Mouse (Mus musculus): Measurements from ENCODE around the gene Zfp322a. TPM values are rescaled to one million over a fixed set of nuclear protein-coding genes. Genes with fewer than 3 reads are reported as not detected.
A peak's percentile ranks its signal among the peaks of the same experiment; 100 is the strongest.

Zfp322a gene
- total and polyA plus RNA-seq, 3 experiments: 5.7 to 8.4 TPM; not detected in 1

GRCm38 (mm10) chr13:23383127-23383526, 14.1 kb upstream of the Zfp322a start:
- no peaks in the 10 kb centered on the region; a peak in 1 of 4 replicates for H3K36me3 ChIP-seq (ENCODE audit: control insufficient read depth in 1 of 2, insufficient read depth in 2 of 2, low read length in 2 of 2)
- TF ChIP-seq MAFK (IDR thresholded peaks at IDR 0.05; ENCODE audit: borderline replicate concordance, low read depth, low read length) (peak; percentile 57; the same call in 1 of the 2 replicates), SMC3 (IDR thresholded peaks at IDR 0.05; ENCODE audit: low read depth, low read length) (no peak)
- no peak overlapping the region for H3K9ac ChIP-seq (ENCODE audit: control insufficient read depth, low read depth, low read length, poor library complexity, severe bottlenecking)
- no peaks in the 10 kb centered on the region for H3K9me3 ChIP-seq (replicated peaks; ENCODE audit: insufficient read depth, low read length)
- H3K4me1 ChIP-seq (ENCODE audit: control insufficient read depth in 1 of 2, insufficient read depth in 2 of 2, low read length in 2 of 2): no peaks in the 10 kb centered on the region
- H3K4me3 ChIP-seq (ENCODE audit: control insufficient read depth in 1 of 2, insufficient read depth in 1 of 2, low read depth in 2 of 2, low read length in 2 of 2): no peak overlapping the region
- H3K79me2 ChIP-seq (ENCODE audit: control insufficient read depth, insufficient read depth, low read length, poor library complexity): no peaks in the 10 kb centered on the region
- no peak overlapping the region for H3K27ac ChIP-seq (ENCODE audit: control insufficient read depth, low read depth, low read length)
- peaks cover 0 to 6% of the 10 kb centered on the region in 2 experiments; a peak in 2 of 4 replicates for H3K27me3 ChIP-seq (ENCODE audit: control insufficient read depth in 1 of 2, insufficient read depth in 2 of 2, low read length in 2 of 2)
- no peak for DNase-seq (ENCODE audit: low read depth, low spot score)

GRCm38 (mm10) chr13:23372433-23372832, 3.4 kb upstream of the Zfp322a start:
- no peak overlapping the region for H3K4me3 ChIP-seq (ENCODE audit: control insufficient read depth in 1 of 2, insufficient read depth in 1 of 2, low read depth in 2 of 2, low read length in 2 of 2)
- H3K36me3 ChIP-seq (ENCODE audit: control insufficient read depth in 1 of 2, insufficient read depth in 2 of 2, low read length in 2 of 2): peaks cover 0 to 12% of the 10 kb centered on the region in 2 experiments; a peak in 2 of 4 replicates
- no peaks in the 10 kb centered on the region for H3K9me3 ChIP-seq (replicated peaks; ENCODE audit: insufficient read depth, low read length)
- H3K79me2 ChIP-seq (ENCODE audit: control insufficient read depth, insufficient read depth, low read length, poor library complexity): peaks cover 14% of the 10 kb centered on the region
- H3K4me1 ChIP-seq (ENCODE audit: control insufficient read depth in 1 of 2, insufficient read depth in 2 of 2, low read length in 2 of 2): peaks cover 0 to 6% of the 10 kb centered on the region in 2 experiments; a peak in 2 of 4 replicates
- H3K27me3 ChIP-seq (ENCODE audit: control insufficient read depth in 1 of 2, insufficient read depth in 2 of 2, low read length in 2 of 2): peaks cover 0 to 2% of the 10 kb centered on the region in 2 experiments; a peak in 1 of 4 replicates
- TF ChIP-seq SMC3 (IDR thresholded peaks at IDR 0.05; ENCODE audit: low read depth, low read length) (no peak), GABPA (IDR thresholded peaks at IDR 0.05; ENCODE audit: low read depth, low read length) (no peak), MXI1 (IDR thresholded peaks at IDR 0.05; ENCODE audit: low read depth, low read length) (no peak), KAT2A (conservative IDR thresholded peaks at IDR 0.05; ENCODE audit: low read depth, low read length) (no peak), ZKSCAN1 (IDR thresholded peaks at IDR 0.05; ENCODE audit: low read depth, low read length) (no peak), ZC3H11A (IDR thresholded peaks at IDR 0.05; ENCODE audit: low read depth, low read length) (no peak), MYB (IDR thresholded peaks at IDR 0.05; ENCODE audit: low read depth, low read length) (no peak), CHD2 (IDR thresholded peaks at IDR 0.05; ENCODE audit: low read length) (no peak)
- H3K27ac ChIP-seq (ENCODE audit: control insufficient read depth, low read depth, low read length): no peak overlapping the region
- no peak for DNase-seq (ENCODE audit: low read depth, low spot score)
- no peak overlapping the region for H3K9ac ChIP-seq (ENCODE audit: control insufficient read depth, low read depth, low read length, poor library complexity, severe bottlenecking)

GRCm38 (mm10) chr13:23370075-23370474, 1.1 kb upstream of the Zfp322a start:
- peak; percentile 70 for DNase-seq (ENCODE audit: low read depth, low spot score)
- Histone ChIP-seq H3K9ac (ENCODE audit: control insufficient read depth, low read depth, low read length, poor library complexity, severe bottlenecking) (peak overlapping the region; percentile 81), H3K4me3 (ENCODE audit: control insufficient read depth in 1 of 2, insufficient read depth in 1 of 2, low read depth in 2 of 2, low read length in 2 of 2) (peak overlapping the region in 1 of 2 experiments; percentile 81; a peak in 2 of 4 replicates), H3K27me3 (ENCODE audit: control insufficient read depth in 1 of 2, insufficient read depth in 2 of 2, low read length in 2 of 2) (peaks cover 0 to 2% of the 10 kb centered on the region in 2 experiments; a peak in 1 of 4 replicates), H3K9me3 (replicated peaks; ENCODE audit: insufficient read depth, low read length) (no peaks in the 10 kb centered on the region), H3K36me3 (ENCODE audit: control insufficient read depth in 1 of 2, insufficient read depth in 2 of 2, low read length in 2 of 2) (peaks cover 4 to 33% of the 10 kb centered on the region in 2 experiments; a peak in 3 of 4 replicates), H3K27ac (ENCODE audit: control insufficient read depth, low read depth, low read length) (no peak overlapping the region), H3K79me2 (ENCODE audit: control insufficient read depth, insufficient read depth, low read length, poor library complexity) (peaks cover 26% of the 10 kb centered on the region), H3K4me1 (ENCODE audit: control insufficient read depth in 1 of 2, insufficient read depth in 2 of 2, low read length in 2 of 2) (peaks cover 0 to 10% of the 10 kb centered on the region in 2 experiments; a peak in 3 of 4 replicates)
- TF ChIP-seq HCFC1 (IDR thresholded peaks at IDR 0.05; ENCODE audit: low read depth, low read length) (0 out of 2 replicates have a peak, but pooled peaks have one; percentile 23), POLR2AphosphoS2 (IDR thresholded peaks at IDR 0.05; ENCODE audit: low read length) (no peak), KAT2A (conservative IDR thresholded peaks at IDR 0.05; ENCODE audit: low read depth, low read length) (no peak), BHLHE40 (IDR thresholded peaks at IDR 0.05; ENCODE audit: borderline replicate concordance, low read depth, low read length) (peak; percentile 32; the same call in 1 of the 2 replicates), MXI1 (IDR thresholded peaks at IDR 0.05; ENCODE audit: low read depth, low read length) (peak; percentile 66; the same call in 1 of the 2 replicates), CHD2 (IDR thresholded peaks at IDR 0.05; ENCODE audit: low read length) (no peak), MYC (IDR thresholded peaks at IDR 0.05; ENCODE audit: low read depth, low read length) (peak; percentile 86), E2F4 (IDR thresholded peaks at IDR 0.05; ENCODE audit: borderline replicate concordance, low read depth, low read length) (no peak), SIN3A (IDR thresholded peaks at IDR 0.05; ENCODE audit: low read length) (peak; percentile 54; the same call in 1 of the 2 replicates), UBTF (IDR thresholded peaks at IDR 0.05; ENCODE audit: borderline replicate concordance, insufficient read depth, low read depth, low read length) (no peak), USF2 (IDR thresholded peaks at IDR 0.05; ENCODE audit: borderline replicate concordance in 1 of 2, insufficient read depth in 1 of 2, low read depth in 1 of 2, low read length in 2 of 2) (no peak), NRF1 (IDR thresholded peaks at IDR 0.05; ENCODE audit: insufficient read depth, low read depth, low read length, poor library complexity, severe bottlenecking) (peak; percentile 59), CTCF (IDR thresholded peaks at IDR 0.05 in 2 of 3, conservative IDR thresholded peaks at IDR 0.05 in 1 of 3; ENCODE audit: control insufficient read depth in 1 of 3, insufficient read depth in 1 of 3, low read depth in 2 of 3, low read length in 3 of 3, poor library complexity in 1 of 3, severe bottlenecking in 1 of 3) (no peak), ZC3H11A (IDR thresholded peaks at IDR 0.05; ENCODE audit: low read depth, low read length) (no peak), NELFE (IDR thresholded peaks at IDR 0.05; ENCODE audit: low read depth, low read length) (no peak), RCOR1 (IDR thresholded peaks at IDR 0.05; ENCODE audit: low read depth, low read length) (no peak), EP300 (IDR thresholded peaks at IDR 0.05; ENCODE audit: low read depth in 1 of 2, low read length in 2 of 2) (no peak; a peak in 1 of 4 replicates), RAD21 (IDR thresholded peaks at IDR 0.05; ENCODE audit: low read depth, low read length) (no peak), CHD1 (IDR thresholded peaks at IDR 0.05; ENCODE audit: low read depth, low read length) (no peak)
